Mouse (Mus musculus): Measurements from ENCODE around the gene Tmem221.
A peak's percentile ranks its signal among the peaks of the same experiment; 100 is the strongest.

The Tmem221 gene

DNA sequence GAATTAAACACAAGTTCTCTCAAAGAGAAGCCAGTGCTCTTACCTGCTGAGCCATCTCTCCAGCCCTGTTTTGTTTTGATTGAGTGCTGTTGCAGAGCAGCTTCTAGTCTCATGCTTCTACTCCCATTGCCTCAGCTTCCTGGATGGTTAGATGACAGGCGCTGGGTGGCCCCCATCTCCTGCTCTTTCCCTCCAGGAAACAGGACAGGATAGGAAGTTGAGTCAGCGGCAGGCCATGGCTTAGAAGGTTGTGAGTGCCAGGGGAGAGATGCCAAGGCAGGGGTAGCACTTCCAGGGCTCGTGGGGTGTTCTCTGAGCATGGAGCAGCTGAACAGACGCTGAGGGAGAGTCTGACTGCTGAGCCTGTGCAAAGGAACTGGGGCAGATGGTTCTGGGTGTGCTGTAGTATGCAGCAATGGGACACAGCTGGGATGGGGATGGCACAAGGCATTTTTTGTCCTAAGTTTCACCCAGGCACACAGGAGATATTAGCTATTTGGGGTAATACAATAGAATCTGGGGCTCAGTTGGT lies 19.3 kb upstream of the Tmem221 start:
- no peak for DNase-seq

- DNase-seq = no peak
Observed at GRCm38 (mm10) chr8:71575020-71575419, 16.3 kb upstream of the Tmem221 start.

- DNase-seq = no peak
Observed at GRCm38 (mm10) chr8:71574426-71574825, 15.8 kb upstream of the Tmem221 start.

DNA sequence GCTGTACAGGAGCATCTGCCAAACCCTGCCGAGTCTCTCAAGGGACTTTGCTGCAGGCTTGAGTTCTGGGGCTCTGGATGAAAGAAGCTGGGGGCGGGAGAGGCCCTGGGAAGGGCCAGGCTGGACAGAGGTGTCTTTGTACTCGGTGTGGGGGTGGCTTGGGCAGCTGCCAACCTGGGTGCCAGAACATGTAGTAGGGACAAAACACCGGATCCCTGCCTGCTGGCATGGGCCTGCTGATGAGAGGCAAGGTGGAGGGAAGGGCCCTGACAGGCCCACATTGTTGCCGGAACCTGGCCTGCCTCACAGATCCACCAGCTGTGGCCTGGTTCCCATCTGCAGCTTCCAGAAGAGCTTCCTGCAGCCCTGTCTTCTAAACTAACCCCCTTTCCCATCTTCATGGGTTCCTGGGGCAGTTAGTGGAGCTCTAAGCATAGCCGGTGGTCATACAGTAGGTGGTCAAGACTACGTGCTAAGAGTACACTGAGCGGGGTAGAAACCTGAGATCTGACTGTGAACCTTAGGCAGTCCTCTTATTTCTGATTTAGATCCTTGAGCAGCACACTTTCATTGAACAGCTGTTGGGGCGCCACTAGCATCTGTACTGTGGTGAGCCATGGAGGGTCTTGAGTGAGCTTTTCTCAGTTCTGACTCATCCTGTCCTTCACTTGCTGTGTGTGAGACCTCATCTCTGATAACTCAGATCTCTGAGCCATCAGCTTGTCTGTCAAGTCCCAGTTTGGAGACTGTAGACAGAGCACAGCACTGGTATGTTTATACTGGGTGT lies 14.4 kb upstream of the Tmem221 start:
- peak; percentile 79 for DNase-seq

GRCm38 (mm10) chr8:71572077-71572476 lies 13.4 kb upstream of the Tmem221 start:
- DNase-seq = no peak

GRCm38 (mm10) chr8:71570291-71570954 lies 11.8 kb upstream of the Tmem221 start:
- DNase-seq = peak; percentile 99

- peak; percentile 98 for DNase-seq
Observed at GRCm38 (mm10) chr8:71569366-71570290, 11.0 kb upstream of the Tmem221 start.

GRCm38 (mm10) chr8:71568941-71569340 lies 10.3 kb upstream of the Tmem221 start:
- DNase-seq = peak; percentile 76

DNA sequence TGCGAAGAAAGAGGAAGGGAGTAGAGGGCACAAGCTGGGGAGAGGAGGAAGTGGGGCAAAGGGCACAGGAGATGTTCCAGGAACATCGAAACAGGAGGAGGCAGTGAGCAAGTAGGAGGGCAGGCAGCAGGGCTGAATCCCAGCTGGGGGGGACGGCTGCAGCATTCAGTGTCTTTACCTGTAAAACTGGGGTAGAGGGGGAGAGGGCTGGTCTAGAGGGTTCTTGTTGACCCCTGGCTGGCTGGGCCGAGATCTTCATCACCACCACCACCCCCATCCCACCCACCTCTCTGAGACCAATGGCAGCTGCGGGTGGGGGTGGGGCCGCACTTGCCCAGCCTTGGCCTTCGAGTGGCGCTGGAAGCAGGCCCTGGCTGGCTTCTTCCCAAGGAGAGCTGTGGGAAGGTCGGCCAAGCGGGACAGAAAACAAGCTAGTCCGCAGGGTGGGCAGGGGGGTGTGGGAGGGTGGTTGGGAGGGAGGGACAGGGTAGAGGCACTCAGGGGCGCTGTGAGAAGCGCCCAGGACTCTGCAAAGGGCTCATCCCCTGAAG lies 9.8 kb upstream of the Tmem221 start, which contains the start of gene Slc27a1:
Gene Slc27a1 (plus strand): TSS at position 496 of the 551 bp plus-strand sequence.
- DNase-seq = peak; percentile 78

DNA sequence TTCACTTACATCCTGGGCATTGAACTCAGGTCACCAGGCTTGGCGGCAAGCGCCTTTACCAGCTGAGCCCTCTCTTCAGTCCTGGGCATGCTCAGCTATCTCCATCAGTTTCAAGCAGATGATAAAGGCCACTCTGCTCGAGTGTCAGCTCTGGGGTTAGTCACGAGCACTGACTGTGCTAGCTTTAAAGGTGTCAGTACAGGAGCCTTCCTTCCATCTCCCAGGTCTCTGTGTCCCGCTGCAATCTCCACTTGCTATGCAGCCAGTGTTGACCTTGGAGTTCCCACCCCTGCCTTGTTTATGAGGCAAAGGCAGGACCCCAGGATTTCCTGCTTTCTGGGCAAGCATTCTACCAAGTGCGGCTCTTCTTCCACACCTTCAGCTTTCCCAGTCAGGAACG lies 8.9 kb upstream of the Tmem221 start:
- DNase-seq = no peak

- no peak for DNase-seq
Observed at GRCm38 (mm10) chr8:71566501-71566900, 7.8 kb upstream of the Tmem221 start, which contains the start of gene Nxnl1. Gene Nxnl1 (minus strand): TSS chr8:71566601.

DNA sequence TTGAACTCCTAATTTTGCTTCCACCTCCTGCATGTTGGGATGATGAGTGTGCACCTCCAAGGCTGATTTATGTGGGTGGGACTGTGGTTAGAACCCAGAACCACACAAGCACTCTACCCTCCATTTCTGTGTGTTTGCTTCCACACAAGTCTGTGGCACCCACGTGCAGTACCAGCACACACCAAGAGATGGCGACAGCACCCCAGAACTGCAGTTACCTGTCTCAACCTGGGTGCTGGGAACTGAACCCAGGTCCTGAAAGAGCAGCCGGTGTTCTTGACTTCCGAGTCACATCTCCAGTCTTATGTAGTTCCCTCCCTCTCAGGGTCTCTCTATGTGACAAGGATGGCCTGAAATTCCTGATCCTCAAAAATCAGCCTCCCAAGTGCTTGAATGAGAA lies 5.3 kb upstream of the Tmem221 start:
- DNase-seq = no peak

- DNase-seq = peak; percentile 76
Observed at GRCm38 (mm10) chr8:71562751-71563150, 4.1 kb upstream of the Tmem221 start.

GRCm38 (mm10) chr8:71561401-71561800 lies 2.7 kb upstream of the Tmem221 start:
- DNase-seq = no peak

DNA sequence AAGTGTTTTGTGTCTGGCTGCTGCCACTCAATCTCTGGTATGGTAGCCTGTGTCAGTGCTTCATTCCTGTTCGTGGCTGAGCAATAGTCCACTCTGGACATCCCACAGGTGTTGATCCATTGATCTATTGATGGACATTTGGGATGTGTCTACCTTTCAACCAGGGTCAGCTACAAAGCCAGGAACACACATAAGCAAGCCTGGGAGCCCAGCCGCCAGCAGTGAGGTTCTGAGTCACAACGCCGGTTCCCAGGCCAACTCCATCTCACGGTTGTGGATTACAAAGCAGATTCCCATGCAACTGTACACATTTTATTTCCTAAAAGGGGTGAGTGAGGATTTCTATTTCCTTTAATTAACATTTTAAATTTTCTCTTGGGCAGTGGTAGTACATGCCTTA lies 2.1 kb upstream of the Tmem221 start:
- no peak for DNase-seq

GRCm38 (mm10) chr8:71560071-71560470 lies 1.4 kb upstream of the Tmem221 start:
- no peak for DNase-seq

GRCm38 (mm10) chr8:71558958-71559690 lies 453 bp upstream of the Tmem221 start:
- DNase-seq = no peak

GRCm38 (mm10) chr8:71554644-71555043 lies 4.0 kb downstream of the Tmem221 start:
- no peak for DNase-seq

- DNase-seq = no peak
Observed at GRCm38 (mm10) chr8:71554001-71554400, 4.7 kb downstream of the Tmem221 start.

- no peak for DNase-seq
Observed at GRCm38 (mm10) chr8:71552770-71553169, 5.9 kb downstream of the Tmem221 start.

DNA sequence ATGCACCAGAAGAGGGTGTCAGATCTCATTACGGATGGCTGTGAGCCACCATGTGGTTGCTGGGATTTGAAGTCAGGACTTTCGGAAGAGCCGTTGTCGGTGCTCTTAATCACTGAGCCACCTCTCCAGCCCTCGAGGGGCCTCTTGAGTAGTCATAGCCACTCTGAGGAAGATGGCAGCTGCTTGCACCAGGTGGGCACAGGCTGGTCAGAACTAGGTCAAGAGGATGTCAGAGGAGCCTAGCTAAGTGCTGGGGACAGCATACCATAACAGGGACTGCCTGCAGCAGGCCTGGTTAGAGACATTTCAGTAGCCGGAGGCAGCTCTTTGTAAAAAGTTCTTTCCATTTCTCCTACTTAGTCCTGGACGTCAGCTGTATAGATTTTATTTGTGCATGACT lies 7.9 kb downstream of the Tmem221 start:
- DNase-seq = no peak

DNA sequence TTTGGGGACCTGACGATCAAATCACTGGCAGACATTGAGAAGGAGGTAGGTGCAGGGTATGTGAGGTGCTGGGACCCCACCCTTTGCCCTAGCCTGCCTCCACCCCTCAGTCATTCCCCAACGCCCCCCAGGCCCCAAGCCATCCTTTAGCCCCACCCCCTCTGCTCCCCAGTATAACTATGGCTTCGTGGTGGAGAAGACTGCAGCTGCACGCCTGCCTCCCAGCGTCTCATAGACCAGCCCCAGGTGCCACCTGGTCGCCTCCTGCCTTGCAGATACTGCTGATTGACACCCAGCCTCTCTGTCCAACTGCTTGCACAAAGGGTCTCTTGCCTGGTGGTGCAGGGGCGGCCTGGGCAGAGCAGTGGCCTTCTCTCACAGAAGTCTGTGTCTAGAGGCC lies 11.1 kb downstream of the Tmem221 start:
- DNase-seq = no peak

All from cerebellum, adult 11-12 months (tissue).